Mouse (Mus musculus) brain, embryonic 14.5 days (tissue): ENCODE measurements around the gene Nos2.
A peak's percentile ranks its signal among the peaks of the same experiment; 100 is the strongest.

Source experiments
- CTCF ChIP-seq: fragments of 200-500 bp; IDR thresholded peaks from 2 replicates; pipeline ENCODE4 v1.5.1; 2012; ENCODE audit warnings: inconsistent platforms, mild to moderate bottlenecking, moderate library complexity, borderline replicate concordance; ENCODE audit not compliant: insufficient read depth, insufficient read length; ENCODE audit errors: extremely low read depth
- POLR2A ChIP-seq: fragments of 200-500 bp; IDR thresholded peaks from 2 replicates; pipeline ENCODE4 v1.6.1; 2012; ENCODE audit warnings: mild to moderate bottlenecking, inconsistent platforms, borderline replicate concordance; ENCODE audit not compliant: poor library complexity, insufficient read depth, insufficient read length, severe bottlenecking; ENCODE audit errors: extremely low read depth

DNA sequence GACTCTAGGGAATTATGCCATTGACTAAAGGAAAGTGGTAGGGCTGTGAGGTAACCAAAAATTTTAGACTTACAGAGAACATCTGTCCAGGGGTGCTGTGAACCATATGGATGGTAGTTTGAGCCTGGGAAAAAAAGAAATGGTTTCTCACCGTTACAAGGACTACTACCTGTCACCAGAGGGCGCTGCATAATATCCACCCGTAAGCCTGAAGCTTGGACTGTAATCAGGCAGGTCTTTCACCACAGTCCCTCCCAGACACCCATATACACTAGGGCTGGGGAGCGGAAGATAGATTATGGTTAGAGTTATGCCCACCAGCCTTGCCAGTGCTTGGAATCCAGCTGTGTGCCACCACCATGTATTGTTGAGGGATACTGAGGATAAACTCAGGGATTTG is 46.8 kb downstream of the Nos2 start:
- peak; percentile 63; the same call in 1 of the 2 replicates for TF ChIP-seq CTCF
- TF ChIP-seq POLR2A = no peak
